Mouse (Mus musculus): ENCODE results near the gene Gxylt1.

- TF ChIP-seq CTCF (conservative IDR thresholded peaks at IDR 0.05; ENCODE audit: low read length) (peak; percentile 38), POU5F1 (IDR thresholded peaks at IDR 0.05; ENCODE audit: borderline replicate concordance, low read length) (no peak), NANOG (IDR thresholded peaks at IDR 0.05; ENCODE audit: borderline replicate concordance, low read length) (no peak)
Measured at GRCm38 (mm10) chr15:93265728-93266127, 9.3 kb downstream of the Gxylt1 start.

Data from E14TG2a.4 (cell line).